Mouse (Mus musculus) testis, postnatal 14 days (tissue): ENCODE measurements at regions not wholly inside any gene's neighbourhood (a gene's known extent, or its start where the extent isn't known, plus 50 kb on each side); places are given as distances from the start of the nearest gene placed in this dataset.
A peak's percentile ranks its signal among the peaks of the same experiment; 100 is the strongest.
"Not testable (repeated sequence)": the region's sequence is repeated elsewhere in the genome, so short reads cannot be mapped to it uniquely, and the experiment has no call there.

Experiments used
- DNase-seq: peaks from one replicate; pipeline ENCODE4 v3.0.0; 2021; ENCODE audit warnings: low spot score

DNA sequence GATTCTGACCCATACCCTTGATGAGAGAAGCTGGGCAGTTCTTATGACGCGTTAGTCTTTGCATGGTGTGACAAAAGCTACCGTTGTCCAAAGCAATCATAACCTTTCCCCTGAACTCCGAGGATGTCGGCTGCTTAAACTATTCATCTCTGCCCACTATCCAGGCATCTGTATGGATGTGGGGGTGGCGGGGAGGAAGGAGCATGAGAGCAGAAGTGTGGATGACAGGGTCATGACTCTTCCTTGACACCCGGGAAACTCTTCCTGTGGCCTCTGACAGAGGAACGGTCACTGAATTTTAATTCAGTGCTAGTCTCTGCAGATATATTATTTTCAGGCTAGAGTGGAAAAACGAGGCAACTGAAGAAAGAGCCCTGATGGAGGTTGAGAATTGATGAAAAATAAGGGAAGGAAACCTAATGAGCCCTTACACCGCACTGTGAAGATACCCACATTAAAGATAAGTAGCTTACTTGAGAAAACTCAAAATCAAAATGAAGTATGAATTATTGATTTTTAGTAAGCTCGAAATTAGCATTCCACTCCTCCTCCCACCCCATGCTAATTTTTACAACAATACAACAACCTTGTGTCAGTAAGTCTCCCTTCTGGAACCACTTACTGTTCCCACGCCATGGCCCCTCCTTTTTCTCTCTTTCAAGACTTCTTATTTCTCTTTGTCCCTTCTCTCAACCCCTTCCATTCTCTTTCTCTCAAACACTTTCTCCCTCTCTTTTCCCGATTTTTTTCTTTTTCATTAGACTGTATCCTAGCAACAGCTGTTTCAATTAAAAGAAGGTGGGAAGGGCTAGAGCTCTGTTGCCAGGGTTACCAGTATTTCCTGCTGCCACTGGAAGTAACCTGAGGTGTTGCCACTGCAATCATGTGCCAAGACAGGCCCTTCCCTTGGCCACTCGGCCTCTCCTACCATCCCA is 206.0 kb upstream of the Gap43 start:
- DNase-seq = no peak

DNA sequence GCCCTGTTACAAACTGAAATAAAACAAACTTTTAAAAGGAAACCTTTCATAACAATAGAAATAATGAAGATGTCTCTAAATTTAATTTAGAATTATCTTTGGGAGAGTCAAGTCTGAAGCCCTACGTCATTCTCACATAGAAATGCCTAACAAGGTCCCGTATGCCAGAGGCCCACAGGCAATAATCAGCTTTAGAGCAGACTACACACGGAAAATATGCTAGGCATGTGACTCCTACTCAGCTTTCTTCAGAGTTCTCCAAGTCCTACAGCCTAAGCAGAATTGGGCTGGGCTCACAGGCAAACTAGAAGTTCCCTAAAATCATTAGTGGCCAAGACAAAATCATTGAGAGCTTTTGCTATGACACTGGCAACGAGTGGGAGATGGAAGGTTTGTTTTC is 176.9 kb upstream of the Gap43 start:
- no peak for DNase-seq

DNA sequence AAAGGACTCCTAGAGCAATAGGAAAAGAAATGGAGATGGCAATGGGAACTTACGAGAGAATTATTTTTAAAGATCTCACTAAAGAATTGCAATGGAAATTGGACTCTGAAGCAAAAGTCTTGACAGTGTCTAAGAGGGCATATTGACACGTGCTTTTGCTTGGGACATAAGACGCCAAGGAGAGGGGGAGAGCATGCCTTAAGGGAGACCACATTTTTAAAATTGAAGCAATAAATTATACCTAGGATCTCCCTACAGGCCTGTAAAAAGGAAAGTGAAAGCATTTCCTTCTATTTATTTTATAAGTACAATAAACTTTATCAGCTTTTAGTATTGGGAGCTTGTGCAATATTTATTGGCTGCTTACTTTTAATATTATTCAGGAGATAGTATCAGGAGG is 175.5 kb upstream of the Gap43 start:
- no peak for DNase-seq

DNA sequence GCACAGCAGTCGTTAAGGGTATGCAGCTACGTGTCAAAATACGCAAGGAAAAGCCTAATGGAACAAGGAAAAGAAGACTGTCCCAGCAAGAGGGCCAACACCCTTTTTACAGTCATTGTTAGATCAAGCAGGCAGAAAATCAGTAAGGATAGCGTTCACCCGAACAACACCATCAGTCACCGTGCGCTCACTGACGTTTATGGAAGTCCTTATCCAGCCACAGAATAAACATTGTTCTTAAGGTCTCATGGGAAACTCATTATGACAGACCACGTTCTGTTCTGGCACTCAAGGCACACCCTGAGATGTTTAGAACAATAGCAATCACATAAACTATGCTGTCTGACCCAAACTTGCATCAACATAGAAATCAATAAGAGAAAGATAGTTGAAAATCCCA is 164.7 kb upstream of the Gap43 start:
- no peak for DNase-seq

- DNase-seq = no peak
These were observed 161.3 kb upstream of the Gap43 start for GRCm38 (mm10) chr16:42501713-42502112.

DNA sequence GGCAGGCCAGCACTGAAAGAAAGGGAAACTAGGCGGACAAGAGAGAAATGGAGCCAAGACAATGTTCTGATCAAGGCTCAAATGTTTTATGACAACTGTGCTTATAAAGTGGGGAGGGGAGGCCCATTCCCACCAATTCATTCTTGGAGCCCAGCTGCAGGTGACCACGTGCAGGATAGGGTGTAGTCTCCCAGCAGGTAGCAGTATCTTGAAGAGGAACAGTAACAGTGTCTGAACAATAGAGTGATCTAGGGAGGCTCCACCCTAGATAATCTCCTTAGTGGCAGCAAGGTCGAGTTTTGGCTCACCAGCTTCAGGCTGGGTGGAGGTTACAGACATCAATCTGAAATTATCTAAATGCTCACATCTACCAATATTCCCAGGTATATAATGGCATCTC is 160.7 kb upstream of the Gap43 start:
- DNase-seq = not testable (repeated sequence)

DNA sequence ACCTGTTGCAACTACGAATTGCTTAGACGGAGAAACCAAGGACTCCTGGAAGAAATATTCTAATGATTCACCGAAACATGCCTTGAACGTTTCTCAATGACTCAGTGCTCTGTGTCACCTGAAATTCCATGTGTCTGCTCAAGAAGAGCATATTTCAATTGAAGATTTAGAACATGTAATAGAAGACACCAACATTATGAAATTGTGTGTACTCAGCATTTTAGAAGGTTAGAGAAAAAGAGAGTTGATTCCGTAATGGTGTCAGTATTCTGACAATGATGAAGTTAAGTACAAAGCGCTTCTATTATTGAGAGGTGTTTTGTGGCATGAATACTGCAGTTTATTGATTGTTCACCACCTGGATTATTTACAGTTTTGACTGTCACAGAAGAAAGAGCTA is 159.1 kb upstream of the Gap43 start:
- no peak for DNase-seq

DNA sequence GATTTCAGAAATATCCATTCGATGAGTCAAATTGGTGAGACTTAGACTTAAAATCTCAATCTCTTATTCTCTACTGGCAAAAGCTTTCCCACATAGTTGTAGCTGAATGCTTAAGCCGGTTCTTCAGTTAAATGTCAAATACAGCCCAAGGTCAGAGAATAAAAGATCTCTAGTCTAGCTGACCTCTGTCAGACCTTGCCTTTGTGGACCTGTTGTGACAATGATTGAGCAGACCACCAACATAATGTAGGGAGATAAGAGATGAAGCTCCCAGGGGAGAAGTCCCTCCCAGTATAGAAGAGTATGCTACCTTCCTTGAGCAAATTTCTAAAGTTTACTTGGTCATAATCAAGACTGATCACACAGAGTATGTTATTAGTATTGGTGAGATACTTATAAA is 157.9 kb upstream of the Gap43 start:
- DNase-seq = no peak

DNA sequence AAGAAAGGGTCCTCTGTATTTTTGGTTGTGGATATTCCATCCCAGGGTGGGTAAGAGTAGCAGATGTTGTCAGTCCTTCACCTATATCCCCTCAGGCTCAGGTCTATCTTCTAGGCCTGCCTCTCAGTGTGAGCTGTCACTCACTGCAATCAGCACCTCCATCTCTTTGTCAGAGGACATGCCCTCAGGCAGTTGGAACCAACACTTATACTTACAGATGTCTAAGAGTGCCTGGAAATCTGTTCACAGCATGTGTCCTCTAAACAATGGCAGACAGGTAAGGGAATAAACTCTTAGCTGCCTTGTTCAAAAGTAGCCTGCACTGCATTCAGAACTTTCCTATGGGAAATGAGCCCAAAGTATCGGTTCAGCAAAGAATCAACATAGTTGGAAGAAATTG is 153.1 kb upstream of the Gap43 start:
- DNase-seq = no peak

DNA sequence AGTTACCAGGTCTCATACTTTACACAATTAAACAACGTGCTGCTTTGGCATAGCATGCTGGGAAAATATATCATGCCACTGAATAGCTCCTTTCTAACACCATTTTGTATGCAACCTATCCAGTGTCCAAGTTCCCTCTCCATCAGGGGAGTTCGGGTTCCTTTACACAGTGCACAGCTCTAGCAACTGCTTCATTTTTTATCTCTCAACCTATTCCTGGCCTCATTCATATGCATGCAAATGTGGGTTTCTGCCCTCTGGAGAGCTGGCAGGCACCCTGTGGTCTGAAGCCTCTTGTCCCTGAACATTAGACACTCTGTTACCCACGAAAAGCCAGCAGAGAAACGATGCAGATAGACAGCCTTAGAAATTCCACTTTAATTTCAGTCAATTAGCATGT is 148.3 kb upstream of the Gap43 start:
- no peak for DNase-seq

GRCm38 (mm10) chr16:42479978-42480377 is 139.5 kb upstream of the Gap43 start:
- DNase-seq = no peak

GRCm38 (mm10) chr16:42466976-42467375 is 126.5 kb upstream of the Gap43 start:
- no peak for DNase-seq

DNA sequence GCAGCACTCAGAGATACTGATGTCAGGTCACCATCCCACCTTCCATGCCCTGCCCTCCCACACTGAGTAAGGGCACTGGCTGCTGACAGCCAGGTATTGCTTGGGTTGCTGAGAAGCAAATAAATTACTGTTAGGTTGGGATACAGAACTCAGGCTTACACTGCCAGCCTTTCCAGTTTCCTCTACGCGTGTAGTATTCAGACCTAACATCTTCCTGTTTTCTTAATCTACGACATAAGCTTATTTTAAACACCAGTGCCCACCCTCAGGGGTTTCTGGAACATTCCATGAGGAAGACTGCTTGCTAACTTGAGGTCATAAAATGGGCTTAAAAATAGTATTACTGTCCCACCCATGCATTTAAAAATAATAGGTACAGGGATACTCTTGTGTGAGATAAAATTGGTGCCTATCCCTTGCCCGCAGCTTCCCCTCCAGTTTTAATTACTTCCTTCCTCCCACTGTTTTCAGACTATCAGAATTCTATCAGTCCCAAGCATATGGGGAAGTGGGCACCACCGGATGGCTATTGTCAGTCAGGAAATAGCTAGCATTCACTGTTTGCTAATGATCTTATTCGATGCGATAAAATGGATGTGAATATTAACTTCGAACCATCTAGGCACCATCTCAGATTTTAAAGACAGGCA is 116.0 kb upstream of the Gap43 start:
- no peak for DNase-seq

DNA sequence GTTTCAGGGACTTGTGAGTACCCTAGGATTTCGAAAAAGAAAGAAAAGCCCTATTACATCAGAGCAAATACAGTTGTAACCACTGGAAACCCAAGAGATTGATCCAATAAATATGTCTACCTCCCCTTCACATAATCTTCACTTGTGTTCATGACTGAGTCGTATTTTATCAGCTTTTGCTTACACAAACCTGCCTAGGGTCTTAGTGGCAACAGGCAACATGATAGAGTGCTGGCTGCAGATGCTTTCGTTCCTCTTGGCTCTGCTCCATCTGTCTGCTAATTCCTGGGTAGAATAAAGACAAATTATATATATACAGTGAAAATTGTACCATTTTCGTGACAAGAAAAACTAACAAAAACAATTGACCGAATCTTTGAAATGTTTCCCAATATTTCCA is 112.9 kb upstream of the Gap43 start:
- no peak for DNase-seq

- no peak for DNase-seq
These were observed 109.5 kb upstream of the Gap43 start for GRCm38 (mm10) chr16:42449840-42450444.

DNA sequence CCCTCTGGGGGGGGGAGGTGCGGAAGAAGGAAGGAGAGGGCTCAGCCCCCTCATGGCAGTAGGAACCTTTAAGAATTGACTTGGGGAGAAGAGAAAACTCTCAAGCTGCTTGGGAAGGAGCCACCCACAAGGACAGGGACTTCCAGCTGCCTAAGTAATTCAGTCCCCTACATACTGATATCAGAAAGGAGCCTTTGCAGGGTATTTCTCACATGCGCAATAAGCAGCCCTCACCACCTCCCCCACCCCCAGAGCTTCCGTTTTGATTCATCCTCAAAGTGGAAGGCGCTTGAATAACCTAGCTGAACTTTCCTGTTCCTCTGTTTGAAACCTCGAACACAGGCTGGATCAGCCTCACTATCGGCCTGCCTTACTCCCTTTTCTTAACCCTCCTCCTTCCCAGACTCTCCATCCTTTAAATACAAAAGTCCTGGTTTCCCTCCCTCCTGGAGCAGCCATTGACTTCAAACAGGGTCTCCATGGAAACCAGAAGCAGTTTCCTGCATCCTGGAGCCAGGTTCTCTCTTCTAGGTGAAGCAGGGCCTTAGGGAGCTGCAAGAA is 104.5 kb upstream of the Gap43 start:
- peak; percentile 4 for DNase-seq

DNA sequence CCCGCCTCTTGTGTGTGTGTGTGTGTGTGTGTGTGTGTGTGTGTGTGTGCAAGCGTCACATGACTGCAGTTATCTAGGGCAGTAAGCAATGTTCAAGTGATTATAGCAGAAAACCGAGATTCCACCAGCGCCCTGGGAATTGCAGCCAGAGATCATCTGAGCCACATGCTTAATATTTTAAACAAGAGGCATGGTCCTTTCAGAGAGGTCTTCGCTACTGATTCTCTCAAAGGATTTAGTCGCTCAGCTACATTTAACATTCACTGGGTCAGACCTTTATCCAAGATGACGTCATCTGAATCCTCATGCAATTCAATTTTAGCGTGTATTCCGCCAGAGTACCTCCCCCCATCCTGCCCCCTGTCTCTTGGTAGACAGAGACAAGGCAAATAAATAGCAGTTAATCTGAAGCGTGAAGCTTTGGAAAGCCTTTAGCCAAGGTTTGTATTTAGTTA is 104.0 kb upstream of the Gap43 start:
- DNase-seq = no peak

GRCm38 (mm10) chr16:42440822-42441221 is 100.4 kb upstream of the Gap43 start:
- DNase-seq = no peak

DNA sequence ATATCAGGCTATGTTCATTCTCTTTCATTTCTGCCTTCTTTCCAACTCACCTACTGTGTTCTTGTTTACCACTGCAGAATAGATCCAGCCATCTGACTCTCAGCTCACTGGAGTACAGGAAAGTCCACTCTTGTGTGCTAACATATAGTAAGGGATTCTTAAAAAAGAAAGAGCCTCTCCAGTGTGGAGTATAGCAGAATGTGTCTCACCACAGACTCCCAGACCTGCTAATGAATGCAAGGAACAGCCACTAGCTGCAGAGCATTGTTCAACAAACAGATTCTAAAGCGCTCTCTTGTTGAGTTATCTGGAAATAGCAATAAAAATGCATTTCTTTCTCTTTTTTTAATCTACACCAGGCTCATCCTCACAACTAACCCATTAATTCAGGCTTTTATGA is 91.1 kb upstream of the Gap43 start:
- DNase-seq = no peak

DNA sequence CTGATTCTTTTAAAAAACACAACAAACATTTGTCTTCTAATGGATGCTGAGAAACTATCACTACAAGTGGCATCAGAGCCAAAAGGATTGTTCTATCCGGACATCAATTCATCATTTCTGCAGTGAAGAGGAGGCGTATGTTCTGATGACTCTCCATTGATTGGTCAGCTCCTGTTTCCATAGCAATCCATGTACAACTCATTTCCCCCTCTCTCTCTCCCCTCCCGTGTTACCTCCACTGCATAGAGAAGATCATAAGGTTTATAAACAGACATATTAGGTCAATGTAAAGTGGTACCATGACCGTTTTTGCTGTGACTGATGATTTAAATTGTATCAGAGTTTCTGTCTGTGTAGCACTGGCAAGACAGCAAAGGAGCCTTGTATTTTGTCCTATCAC is 76.2 kb upstream of the Gap43 start:
- no peak for DNase-seq

GRCm38 (mm10) chr16:42412031-42412430 is 71.6 kb upstream of the Gap43 start:
- not testable (repeated sequence) for DNase-seq

DNA sequence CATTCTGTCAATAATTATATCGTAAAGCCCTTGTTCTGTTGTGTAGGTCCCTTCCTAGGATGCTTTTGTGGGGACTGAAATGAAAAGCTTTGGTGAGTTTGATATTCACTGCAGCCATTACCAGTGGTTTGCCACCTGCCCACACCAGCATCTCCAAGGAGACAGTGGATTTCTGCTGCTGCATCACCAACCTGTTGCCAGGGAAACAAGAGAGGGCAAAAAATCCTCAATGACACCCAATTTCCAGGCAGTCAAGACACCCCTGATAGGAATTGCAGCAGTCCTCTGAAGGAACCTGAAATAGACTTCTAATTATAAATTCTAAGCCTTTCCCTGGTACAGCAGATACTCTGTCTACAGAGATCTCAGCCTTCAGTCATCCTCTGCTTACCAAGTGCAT is 56.1 kb upstream of the Gap43 start:
- no peak for DNase-seq
